Mouse (Mus musculus) forebrain, embryonic 14.5 days (tissue): ENCODE measurements around the gene Vmn2r76. TPM values are rescaled to one million over a fixed set of nuclear protein-coding genes. Genes with fewer than 3 reads are reported as not detected.
"Not testable (repeated sequence)": the region's sequence is repeated elsewhere in the genome, so short reads cannot be mapped to it uniquely, and the experiment has no call there.

ENCODE experiments used
- ATAC-seq: fragments of 200-750 bp; cut with Nextera tagmentation; 2 replicates; pipeline ENCODE4 v1.8.0; 2017; ENCODE audit warnings: mild to moderate bottlenecking, moderate library complexity
- DNase-seq: peaks from one replicate; pipeline ENCODE4 v3.0.0-alpha.2; 2015; ENCODE audit warnings: low spot score
- H3K27ac ChIP-seq: fragments of 300-500 bp; sonication (generic); 2 replicates; pipeline ENCODE4 v1.5.1; 2014; ENCODE audit warnings: low read depth, mild to moderate bottlenecking, control low read depth, low read length, moderate library complexity
- H3K27me3 ChIP-seq: fragments of 300-500 bp; sonication (generic); replicated peaks from 2 replicates; pipeline ENCODE4 v1.6.1; 2014; ENCODE audit warnings: low read length, control low read depth, mixed read lengths; ENCODE audit not compliant: control insufficient read depth, insufficient read depth
- H3K36me3 ChIP-seq: fragments of 300-500 bp; sonication (generic); 2 replicates; pipeline ENCODE4 v1.6.1; 2014; ENCODE audit warnings: low read length, control low read depth; ENCODE audit not compliant: control insufficient read depth, insufficient read depth
- H3K4me1 ChIP-seq: fragments of 300-500 bp; sonication (generic); 2 replicates; pipeline ENCODE4 v1.6.1; 2014; ENCODE audit warnings: antibody characterized with exemption, low read length, control low read depth; ENCODE audit not compliant: control insufficient read depth, insufficient read depth
- H3K4me2 ChIP-seq: fragments of 300-500 bp; sonication (generic); 2 replicates; pipeline ENCODE4 v1.6.1; 2014; ENCODE audit warnings: mild to moderate bottlenecking, control low read depth, low read length
- H3K4me3 ChIP-seq: fragments of 300-500 bp; sonication (generic); 2 replicates; pipeline ENCODE4 v1.5.1; 2014; ENCODE audit warnings: low read depth, low read length, control low read depth
- H3K9ac ChIP-seq: fragments of 300-500 bp; sonication (generic); 2 replicates; pipeline ENCODE4 v1.6.1; 2014; ENCODE audit warnings: mild to moderate bottlenecking, low read length, control low read depth, moderate library complexity
- H3K9me3 ChIP-seq: fragments of 300-500 bp; sonication (generic); replicated peaks from 2 replicates; pipeline ENCODE4 v1.6.1; 2016; ENCODE audit warnings: low read length, control low read depth, mixed read lengths; ENCODE audit not compliant: control insufficient read depth
- WGBS: fragments of 180-500 bp; shearing (Covaris S2); extraction: QIAGEN DNeasy Blood & Tissue Kit; methylation state at CpG from one replicate; pipeline ENCODE4 v1.1.7; 2014; 5-methylcytosine and 5-hydroxymethylcytosine counted together
- polyA plus RNA-seq: library from polyadenylated mRNA; unstranded; fragments of >200 nt; fragmentation: Nextera tagmentation; extraction: Ambion mirVana; gene quantifications from 2 replicates; pipeline ENCODE4 v1.2.1, GENCODE M21; 2014

Vmn2r76 gene
- not detected in 2 replicates for polyA plus RNA-seq

DNA sequence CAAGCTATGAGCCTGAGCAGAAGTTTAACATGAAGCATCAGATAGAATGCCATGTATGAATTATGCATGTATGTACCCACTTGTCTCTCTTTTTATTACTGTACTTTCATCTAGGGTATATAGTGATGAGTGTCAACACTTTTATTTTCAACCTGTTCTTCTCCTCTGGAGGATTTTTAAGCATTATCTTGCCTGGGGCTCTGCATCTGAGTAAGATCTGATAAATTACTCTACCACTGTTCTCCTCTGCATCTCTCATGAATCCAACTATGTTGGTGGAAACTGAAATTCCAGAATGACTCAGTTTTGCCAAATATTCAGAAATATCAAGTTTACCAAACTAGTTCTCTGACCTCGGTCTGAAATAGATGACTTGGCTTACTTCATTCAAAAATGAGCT, at the start of gene Vmn2r76:
TSS of gene Vmn2r76 (minus strand) at position 101 of the 400 bp plus-strand sequence.
- no peak within 1 kb of the TSS for H3K27ac ChIP-seq
- no peaks in the 10 kb centered on the region for H3K4me1 ChIP-seq
- H3K36me3 ChIP-seq, result no peaks in the 10 kb centered on the region
- H3K9me3 ChIP-seq, result no peaks in the 10 kb centered on the region
- H3K4me2 ChIP-seq, result no peak within 1 kb of the TSS
- ATAC-seq (no peak), DNase-seq (no peak)
- 67% methylated on average over 1 of the region's 1 CpGs for WGBS
- no peak within 1 kb of the TSS for H3K4me3 ChIP-seq
- no peak within 1 kb of the TSS for H3K9ac ChIP-seq
- no peaks in the 10 kb centered on the region for H3K27me3 ChIP-seq

- H3K36me3 ChIP-seq, result no peaks in the 10 kb centered on the region
- H3K27me3 ChIP-seq, result no peaks in the 10 kb centered on the region
- no peak within 1 kb of the TSS for H3K27ac ChIP-seq
- H3K9me3 ChIP-seq, result no peaks in the 10 kb centered on the region
- WGBS, result 83% methylated on average over 1 of the region's 1 CpGs
- H3K9ac ChIP-seq, result no peak within 1 kb of the TSS
- no peak within 1 kb of the TSS for H3K4me3 ChIP-seq
- H3K4me2 ChIP-seq, result no peak within 1 kb of the TSS
- DNase-seq, result no peak
- ATAC-seq, result no peak
- H3K4me1 ChIP-seq, result no peaks in the 10 kb centered on the region
Observed at GRCm38 (mm10) chr7:86277072-86277471, 31.0 kb upstream of the Vmn2r76 start, which contains the start of gene Olfr310. Olfr310 (minus strand) TSS chr7:86277172.

DNA sequence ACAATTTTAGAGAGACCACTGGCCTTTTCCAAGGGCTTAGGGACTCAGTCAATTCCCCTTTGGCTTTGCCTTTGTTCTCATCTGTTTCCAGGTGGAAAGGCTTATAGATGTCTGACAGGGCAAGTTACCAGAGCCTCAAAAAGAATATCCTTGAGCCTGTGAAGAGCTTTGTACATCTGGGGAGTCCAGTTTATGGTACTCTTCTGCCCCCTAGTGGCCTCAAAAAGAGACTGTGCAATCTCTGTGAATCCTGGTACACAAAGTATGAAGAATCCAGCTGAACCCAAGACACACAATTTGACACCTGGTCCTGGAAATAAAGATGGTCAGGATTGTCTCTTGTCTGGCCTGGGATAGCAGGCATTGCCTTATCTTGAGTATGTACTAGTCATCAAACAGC, 34.8 kb downstream of the Vmn2r76 start:
- DNase-seq (peak; percentile 16), ATAC-seq (no peak)
- Histone ChIP-seq H3K36me3 (no peaks in the 10 kb centered on the region), H3K4me1 (no peaks in the 10 kb centered on the region), H3K9ac (no peak overlapping the region), H3K27ac (no peak overlapping the region), H3K27me3 (no peaks in the 10 kb centered on the region), H3K4me3 (no peak overlapping the region), H3K4me2 (no peak overlapping the region), H3K9me3 (no peaks in the 10 kb centered on the region)

GRCm38 (mm10) chr7:86171678-86172077, 74.4 kb downstream of the Vmn2r76 start, which contains the start of gene Vmn2r75:
Vmn2r75 (minus strand) TSS chr7:86171778.
- H3K4me3 ChIP-seq, DNase-seq, H3K27me3 ChIP-seq, H3K4me2 ChIP-seq, H3K27ac ChIP-seq, H3K36me3 ChIP-seq, ATAC-seq, H3K9ac ChIP-seq, H3K9me3 ChIP-seq, H3K4me1 ChIP-seq: not testable (repeated sequence)
- WGBS, result 52% methylated on average over 1 of the region's 1 CpGs

Other genes with a start within 250 kb of the Vmn2r76 start
- gene Vmn2r75, start 74.5 kb downstream of the Vmn2r76 start, polyA plus RNA-seq, result not detected in 2 replicates
- not detected in 2 replicates for gene Olfr310, start 30.9 kb upstream of the Vmn2r76 start, polyA plus RNA-seq
- gene Olfr309, start 67.4 kb upstream of the Vmn2r76 start, polyA plus RNA-seq, result not detected in 2 replicates
- gene Olfr308, start 79.3 kb upstream of the Vmn2r76 start, polyA plus RNA-seq, result not detected in 2 replicates
- not detected in 2 replicates for gene Olfr307, start 91.3 kb upstream of the Vmn2r76 start, polyA plus RNA-seq
- not detected in 2 replicates for gene Olfr305, start 120.6 kb upstream of the Vmn2r76 start, polyA plus RNA-seq
- not detected in 2 replicates for gene Olfr304, start 140.3 kb upstream of the Vmn2r76 start, polyA plus RNA-seq
- gene Olfr303, start 151.5 kb upstream of the Vmn2r76 start, polyA plus RNA-seq, result not detected in 2 replicates
- not detected in 2 replicates for gene Olfr301, start 157.5 kb upstream of the Vmn2r76 start, polyA plus RNA-seq
- gene Olfr299, start 213.6 kb upstream of the Vmn2r76 start, polyA plus RNA-seq, result not detected in 2 replicates
- not detected in 2 replicates for gene Olfr298, start 246.2 kb upstream of the Vmn2r76 start, polyA plus RNA-seq